Mouse (Mus musculus): ENCODE results near the gene Rtn4rl1.

The Rtn4rl1 gene

DNA sequence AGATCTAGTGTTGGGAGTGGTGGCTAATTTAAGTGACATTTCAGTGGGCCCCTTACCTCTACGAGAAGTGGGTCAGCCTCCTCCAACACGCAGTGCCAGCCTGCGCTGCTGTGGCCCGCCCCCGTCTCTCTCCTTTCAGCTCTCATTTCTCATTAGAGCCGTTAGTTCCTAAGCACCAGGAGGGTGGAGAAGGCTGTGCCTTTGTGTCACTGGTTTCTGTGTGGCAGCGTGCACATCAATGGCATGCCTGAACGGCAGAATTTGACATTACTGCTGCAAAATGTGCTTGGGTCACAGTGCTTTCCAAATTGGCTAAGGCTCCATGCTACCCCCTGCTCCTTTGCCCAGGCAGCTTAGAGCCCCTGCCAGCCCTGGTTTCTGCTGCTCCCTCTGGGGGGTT lies 79.9 kb downstream of the Rtn4rl1 start:
- 13% methylated on average over 8 of the region's 8 CpGs for WGBS

DNA sequence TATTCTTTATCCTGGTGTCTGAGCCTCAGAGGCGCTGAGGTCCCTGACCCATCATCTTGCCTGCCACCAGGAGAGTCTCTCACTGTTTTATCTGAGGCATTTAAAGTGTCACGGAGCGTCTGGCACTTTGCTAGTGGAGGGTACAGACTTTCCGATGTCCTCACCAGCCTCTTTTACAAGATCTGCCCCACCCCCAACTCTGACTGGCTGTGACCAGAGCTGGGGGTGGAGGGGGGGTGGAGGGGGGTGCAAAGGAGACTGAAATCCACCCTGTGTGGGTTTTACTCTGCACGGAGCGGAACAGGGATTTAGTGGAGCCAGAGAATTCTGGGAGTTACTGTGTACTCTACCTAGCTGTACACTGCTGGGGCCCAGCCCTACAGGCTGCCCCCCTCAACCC lies 81.5 kb downstream of the Rtn4rl1 start:
- WGBS = 43% methylated on average over 6 of the region's 6 CpGs

DNA sequence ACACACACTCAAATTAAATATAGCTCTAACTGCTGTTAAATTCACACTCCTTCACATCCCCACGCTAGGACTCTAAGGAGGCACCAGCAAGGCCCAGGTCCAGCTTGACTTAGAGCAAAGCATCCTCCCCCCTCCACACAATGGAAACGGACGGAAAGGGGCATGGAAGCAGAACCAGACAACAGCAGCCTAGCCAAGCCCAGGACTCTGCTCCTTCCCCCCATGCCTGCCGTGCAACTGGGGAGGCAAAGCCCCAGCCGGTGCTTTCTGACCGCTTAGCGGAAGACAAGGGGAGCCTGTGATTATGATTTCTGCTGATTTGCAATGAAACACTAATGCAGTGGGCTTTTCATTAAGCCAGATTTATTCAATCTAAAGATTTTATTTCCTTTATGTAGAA lies 84.5 kb downstream of the Rtn4rl1 start:
- WGBS = 66% methylated on average over 7 of the region's 7 CpGs

DNA sequence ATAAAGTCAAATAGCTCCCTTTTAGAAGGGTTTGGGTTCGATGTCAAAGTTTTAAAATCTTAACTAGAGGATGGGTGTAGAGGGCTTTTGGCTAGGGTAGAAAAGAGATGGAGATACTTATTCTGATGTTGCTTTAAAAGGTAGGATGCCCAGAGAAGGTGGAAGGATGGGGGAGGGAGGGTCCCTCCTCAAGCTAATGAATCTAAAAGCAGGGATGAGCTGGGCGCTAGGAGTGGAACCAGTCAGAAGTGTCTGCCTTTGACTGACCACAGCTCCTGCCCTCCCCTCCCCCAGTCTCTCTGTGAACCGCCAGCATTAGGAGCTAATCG lies 85.4 kb downstream of the Rtn4rl1 start:
- WGBS = 45% methylated on average over 4 of the region's 4 CpGs

DNA sequence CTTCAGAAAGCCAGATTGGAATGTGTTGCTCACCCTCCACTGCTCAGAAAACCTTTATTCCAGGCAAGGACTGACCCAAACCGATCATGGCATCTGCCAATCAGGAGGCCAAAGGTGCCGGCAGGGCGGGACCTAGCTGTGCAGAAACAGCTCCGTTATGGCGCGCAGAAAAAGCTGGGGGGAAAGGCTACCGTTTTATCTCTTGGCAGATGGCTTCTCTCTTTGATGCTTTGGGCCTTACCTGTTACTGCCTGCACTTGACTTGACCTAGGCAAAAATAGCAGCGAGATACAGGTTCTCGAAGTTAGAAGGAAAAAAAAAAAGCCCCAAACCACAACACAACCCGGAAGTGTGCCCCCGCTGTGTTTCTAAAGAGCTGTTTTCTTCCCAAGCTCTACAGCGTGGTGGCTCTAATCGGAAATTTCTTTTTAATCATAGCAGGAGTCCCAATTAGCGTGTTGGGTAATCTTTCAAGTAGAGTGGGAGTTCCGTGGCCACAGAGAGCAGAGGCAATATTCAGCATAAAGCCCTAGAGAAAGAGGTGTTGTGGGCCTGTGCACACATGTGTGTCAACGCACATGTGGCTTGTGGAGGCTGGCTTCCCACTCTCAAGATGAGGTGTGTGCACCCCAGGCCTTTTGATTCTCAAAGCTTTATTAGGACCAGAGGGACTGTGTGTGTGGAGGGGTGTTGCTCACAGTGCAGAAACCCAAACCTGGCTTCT lies 85.9 kb downstream of the Rtn4rl1 start:
- WGBS = 34% methylated on average over 16 of the region's 16 CpGs

DNA sequence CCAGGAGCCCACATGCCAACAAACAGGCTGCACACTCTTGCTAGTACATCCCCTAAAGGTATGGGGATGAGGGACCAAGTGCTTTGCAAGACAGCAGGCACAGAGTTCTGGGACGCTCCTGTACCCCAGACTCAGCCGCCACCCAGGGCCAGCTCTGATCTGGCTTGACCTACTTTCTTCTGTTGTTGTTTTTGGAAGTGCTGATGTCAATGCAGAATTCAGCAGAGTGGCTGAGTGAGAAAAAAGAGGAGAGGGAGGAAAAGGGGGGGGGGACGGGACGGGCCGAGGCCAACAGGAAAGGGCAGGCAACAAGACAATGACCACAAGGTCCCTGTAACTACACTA lies 86.5 kb downstream of the Rtn4rl1 start:
- WGBS = 45% methylated on average over 5 of the region's 5 CpGs

DNA sequence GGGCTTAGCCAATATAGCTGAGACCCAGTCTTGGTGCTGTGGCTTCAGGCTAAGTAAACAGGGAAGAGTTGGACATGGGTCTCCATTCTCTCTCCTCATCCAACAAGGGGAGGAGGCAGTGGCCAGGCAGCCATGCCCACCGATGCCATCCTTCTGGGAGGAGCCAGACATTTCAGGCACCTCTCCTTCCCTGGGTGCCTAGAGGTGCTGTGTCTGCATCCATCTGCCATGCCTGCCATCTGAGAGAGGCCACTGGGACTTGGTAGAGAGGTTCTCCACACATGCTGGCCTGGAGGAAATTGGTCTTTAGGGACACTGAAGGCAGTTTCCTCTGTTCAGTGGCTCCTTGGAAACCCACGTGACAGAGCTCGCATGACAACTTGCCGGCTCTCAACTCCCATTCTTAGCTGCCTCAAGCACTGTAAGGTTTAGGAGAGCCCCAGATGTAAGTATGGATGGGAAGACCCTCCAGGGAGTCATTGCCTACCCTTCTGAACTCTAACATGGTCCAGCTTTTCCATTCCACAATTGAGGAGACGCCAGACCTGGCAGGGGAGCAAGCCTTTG lies 86.9 kb downstream of the Rtn4rl1 start:
- WGBS = 59% methylated on average over 5 of the region's 5 CpGs

DNA sequence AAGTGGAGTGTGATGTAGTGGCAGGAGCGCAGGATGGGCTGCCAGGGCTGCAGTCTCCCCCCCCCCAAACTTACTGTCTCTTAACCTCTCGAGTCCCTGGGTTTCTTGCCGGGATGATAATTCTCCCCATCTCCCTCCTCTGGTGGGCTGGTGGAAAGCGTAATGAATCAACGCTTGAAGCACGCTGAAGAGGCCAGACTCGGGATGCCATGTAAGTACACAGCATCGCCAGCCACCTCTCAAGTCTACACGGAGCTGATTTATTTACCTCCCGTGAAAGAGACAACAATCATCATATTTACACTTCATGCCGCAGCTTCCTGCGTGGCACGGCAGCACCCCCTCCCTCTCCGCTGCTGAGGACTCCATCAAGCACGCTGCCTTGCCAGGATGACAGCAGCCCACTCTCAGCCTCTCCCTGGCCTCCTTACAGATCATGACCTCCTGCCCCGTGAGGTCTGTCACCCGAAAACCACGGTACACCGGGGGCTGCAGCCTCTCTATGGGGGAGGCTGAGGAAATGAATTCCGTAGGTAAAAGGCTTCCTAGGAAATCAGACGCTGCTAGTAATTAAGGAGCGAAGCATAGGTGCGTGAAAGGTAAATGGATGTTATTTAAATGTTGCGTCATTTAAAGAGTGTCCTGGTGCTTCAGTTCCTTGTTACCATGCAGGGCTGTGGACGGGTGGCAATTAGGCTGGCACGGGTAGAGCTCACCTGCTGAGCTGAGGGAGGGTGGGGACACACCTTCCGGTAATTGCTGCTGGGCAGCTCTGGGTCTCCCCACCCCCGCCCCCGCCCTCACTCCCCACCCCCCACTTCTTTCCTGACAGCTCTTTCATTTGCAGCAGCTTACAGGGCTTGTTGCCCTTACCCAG lies 88.0 kb downstream of the Rtn4rl1 start:
- WGBS = 28% methylated on average over 29 of the region's 29 CpGs

DNA sequence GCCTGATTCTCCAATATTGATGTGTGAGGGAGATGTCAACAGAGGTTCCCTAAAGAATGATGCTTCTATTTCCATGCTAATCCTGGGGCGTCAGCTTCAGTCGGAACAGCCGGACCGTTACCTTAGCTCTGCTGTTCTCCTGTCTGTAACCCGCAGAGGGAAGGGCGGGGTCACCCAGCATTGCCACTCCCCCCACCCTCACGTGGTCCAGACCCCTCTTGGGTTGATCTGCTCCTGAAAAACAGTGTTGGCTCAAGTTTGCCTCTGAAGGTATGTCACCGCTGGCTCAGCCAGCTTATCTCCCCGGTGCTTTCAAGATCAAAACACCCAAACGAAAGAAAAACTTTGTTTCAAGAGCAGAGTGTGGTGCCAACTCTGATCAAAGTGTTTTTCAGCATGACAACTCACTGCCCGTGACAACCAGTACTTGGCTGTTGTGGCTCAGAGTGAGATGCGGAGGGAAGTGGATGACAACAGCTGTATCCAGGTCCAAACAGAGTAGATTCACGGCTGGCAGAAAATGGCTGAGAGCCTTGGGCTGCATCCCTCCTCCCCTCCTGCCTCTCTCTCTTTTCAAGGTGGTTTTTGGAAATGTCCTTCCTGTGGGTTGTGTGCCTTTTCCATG lies 89.0 kb downstream of the Rtn4rl1 start:
- WGBS = 45% methylated on average over 13 of the region's 13 CpGs

DNA sequence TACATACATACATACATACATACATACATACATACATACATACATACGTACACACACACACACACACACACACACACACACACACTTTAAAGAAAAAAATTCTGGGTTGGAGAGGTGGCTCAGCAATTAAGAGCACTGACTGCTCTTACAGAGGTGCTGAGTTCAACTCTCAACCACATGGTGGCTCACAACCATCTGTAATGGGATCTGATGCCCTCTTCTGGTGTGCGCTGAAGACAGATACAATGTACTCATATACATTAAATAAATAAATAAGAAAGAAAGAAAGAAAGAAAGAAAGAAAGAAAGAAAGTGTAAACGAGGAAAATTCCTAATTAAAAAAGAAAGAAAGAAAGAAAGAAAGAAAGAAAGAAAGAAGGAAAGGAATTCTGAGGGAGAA lies 90.2 kb downstream of the Rtn4rl1 start:
- WGBS = 85% methylated on average over 3 of the region's 3 CpGs

DNA sequence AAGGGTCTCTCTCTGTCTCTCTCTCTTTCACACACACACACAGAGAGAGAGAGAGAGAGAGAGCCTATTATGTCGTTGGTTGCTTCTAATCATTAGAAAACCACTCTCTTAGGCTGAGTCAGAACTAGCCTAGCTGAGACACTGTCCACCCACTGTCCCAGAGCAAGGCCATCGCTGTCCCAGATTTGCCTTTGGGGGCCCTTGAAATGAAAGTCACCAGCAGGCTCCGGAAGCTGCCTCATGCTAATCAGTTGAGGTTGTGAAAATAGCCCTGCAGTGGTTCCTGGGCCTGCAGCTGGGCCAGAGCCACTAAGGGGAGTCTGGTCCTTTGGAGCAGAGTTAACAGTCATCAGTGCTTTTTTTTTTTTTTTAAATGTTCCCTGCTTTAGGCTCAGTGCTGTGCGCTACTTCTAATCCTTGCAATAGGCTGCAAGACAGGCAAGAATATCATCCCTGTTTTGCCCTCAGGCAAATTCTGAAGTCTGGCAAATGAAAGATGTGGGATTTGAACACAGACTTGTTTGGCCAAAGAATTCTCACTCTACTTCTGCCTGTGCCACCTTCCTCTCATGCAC lies 92.4 kb downstream of the Rtn4rl1 start:
- WGBS = 52% methylated on average over 4 of the region's 4 CpGs

DNA sequence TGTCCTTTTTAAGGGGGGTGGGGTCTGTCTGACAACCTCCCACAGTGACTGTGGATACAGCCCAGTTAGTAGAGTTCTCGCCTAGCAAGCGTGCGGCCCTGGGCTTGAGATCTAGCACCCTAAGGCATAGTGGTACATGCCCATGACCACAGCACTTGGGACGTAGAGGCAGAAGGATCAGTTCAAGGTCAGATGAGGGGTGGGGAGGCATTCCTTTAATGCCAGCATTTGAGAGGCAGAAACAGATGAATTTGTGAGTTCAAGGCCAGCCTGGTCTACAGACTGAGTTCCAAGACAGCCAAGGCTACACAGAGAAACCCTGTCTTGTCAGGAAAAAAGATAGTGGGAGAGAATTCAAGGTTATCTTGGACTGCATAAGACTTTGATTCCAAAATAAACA lies 93.3 kb downstream of the Rtn4rl1 start:
- WGBS = 88% methylated on average over 4 of the region's 4 CpGs

DNA sequence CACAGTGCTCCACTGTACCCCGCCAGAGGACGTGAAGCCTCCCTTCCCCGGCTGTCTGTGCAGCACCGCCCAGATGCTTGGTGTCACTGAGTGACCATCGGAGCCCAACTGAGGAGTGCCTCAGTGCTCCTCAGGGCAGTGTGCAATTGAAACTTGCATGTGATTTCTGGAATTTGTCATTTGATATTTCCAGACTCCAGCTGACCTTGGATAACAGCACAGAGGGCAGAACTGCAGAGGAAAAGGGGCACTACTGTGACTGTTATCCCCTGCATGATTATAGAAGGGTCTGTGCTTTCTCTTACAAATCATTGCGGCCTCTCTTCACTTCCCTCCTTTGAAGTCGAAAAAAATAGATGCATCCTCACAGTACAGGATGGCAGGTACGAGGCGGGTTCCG lies 94.4 kb downstream of the Rtn4rl1 start:
- WGBS = 85% methylated on average over 10 of the region's 10 CpGs

DNA sequence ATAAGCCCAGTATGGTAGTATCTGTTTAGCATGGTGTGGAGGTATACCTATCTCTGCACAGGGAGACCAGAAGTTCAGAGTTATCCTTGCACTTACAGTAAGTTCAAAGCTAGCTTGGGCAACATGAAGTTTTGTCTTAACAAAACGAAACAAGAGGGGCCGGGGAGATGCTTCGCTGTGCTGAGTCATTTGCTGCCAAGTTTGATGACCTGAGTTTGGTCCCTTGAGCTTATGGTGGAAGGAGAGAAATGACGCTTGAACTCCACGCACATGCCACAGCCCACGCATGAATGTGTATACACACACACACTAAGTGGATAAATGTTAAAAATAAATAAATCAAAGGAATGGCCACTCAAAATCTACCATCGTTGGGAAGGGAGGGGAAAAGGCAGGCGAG lies 94.9 kb downstream of the Rtn4rl1 start:
- 81% methylated on average over 8 of the region's 8 CpGs for WGBS

DNA sequence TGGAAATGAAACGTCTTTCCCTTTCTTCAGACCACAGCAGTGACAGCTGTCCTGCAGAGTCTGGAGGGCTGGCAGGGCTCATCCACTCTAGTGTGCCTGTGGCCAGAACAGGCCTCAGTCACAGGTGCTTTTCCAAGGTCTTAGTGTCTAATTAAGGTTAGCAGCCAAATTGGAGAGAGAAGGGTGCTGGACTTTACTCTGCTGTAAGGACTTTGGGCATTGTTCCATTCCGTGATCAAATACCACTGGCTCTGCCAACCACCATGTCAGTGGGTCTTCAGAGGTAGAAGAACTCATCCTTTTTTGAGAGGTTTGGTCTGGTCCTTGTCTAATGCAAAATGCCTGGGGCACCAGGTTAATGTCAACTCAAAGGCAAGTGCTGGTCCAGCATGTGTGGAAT lies 95.5 kb downstream of the Rtn4rl1 start:
- 69% methylated on average over 2 of the region's 2 CpGs for WGBS

DNA sequence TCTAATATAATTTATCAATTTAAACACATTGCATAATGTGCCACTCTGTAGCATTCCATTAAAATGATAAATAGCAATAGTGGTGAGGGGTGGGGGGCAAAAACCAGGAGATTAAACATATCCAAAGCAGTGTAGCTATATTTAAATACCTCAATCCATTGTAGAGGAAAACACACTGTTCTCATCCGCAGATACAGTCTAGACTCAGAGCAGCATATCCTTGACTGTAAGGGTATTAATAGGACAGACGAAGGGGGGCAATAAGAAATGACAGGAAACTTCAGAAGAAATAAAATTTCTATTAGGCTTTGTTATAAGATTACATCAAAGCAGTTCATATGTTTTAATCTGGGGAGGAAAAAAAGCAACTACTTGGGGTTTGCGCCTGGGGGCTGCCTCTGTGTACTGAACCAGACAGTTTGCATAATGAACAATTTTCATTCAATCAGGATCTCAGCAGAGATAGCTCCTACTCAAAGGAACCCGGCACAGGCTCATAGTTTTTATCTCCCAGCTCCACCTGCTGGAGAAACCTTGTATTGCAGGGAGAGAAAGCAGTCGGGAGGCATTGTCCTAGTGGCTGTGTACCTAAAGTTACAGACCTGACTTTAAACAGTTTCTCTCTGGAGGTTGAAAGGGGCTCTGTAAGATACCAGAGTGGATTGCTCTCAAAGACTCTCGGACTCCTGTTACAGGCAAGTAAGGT lies 97.1 kb downstream of the Rtn4rl1 start:
- WGBS = 10% methylated on average over 6 of the region's 6 CpGs

DNA sequence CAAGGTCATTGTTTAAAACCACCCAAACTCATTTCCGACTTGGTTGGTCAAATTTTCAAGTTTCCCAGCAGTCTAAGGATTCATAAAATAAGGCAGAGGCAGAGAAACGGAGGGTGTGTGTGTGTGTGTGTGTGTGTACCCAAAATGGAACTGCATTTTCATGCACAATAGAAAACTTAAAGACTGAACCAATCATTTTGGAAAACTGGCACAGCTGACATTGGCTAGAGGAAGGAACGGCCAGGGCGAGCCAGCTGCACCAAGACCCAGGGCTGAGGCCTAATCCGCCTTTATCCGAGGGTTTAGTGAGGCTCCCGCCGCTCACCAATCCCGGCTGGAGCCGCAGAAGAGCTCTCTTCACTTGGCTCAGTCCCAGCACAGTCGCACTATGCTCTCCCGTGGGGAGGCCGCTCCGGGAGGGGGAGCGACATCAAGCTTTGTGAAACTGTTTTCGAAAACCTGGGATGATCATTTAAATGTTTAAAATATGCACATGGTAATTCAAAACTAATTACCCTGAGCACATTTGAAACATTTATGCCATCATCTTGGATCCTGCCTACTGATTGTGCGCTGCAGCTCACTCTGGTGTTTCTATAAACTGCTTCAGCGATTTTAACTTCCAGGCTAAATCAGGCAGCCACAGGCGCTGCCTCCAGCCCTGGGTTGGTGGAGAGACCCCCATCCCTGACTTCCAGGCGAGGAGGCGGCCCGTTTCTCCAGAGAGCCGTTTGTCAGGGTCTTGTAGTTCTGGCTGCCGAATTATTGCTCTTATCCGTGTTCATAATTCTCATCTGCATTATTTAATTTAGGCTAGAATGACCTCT lies 98.0 kb downstream of the Rtn4rl1 start:
- WGBS = 22% methylated on average over 25 of the region's 25 CpGs

DNA sequence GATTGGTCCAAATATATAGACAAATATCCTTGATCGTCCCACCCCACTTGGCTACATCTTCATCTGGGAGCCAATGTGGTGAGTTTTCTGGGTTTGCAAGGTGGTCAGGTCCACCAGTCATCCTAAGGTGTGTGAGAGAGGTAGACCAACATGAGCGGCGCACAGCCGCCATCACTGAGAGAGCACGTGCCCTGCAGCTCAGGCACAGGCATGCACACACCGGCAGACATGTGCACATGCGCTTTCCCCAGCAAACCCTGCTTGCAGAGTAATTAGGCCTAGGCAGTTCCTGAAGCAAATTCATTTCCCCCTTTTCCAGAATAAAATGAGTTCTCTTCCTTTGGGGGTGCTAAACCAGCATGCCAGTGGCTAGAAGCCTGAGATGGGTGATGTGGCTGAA lies 98.7 kb downstream of the Rtn4rl1 start:
- 60% methylated on average over 7 of the region's 7 CpGs for WGBS

DNA sequence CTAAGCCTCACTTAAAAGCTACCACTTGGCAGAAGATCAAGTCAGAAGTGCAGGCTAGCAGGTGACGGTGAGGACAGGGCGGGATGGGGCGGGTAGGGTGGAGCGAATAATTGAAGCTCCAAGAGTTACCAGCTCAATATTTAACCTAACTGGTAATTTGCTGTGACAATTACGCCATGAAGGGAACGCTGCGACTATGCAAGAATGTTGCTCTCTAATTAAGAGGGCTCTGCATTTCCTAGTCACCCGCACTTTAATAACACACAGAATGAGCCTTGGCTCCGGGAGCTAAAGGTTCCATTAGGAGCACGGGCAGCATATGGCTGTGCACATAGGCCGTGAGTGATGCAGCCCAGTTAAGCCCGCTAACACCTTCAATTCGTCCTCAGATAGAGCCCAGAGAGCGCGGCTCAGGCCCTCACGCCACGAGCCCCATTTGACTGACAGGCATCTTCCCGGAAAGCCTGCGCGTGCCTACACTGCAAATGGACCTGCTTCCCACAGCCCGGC lies 100.3 kb downstream of the Rtn4rl1 start:
- WGBS = 43% methylated on average over 21 of the region's 21 CpGs

DNA sequence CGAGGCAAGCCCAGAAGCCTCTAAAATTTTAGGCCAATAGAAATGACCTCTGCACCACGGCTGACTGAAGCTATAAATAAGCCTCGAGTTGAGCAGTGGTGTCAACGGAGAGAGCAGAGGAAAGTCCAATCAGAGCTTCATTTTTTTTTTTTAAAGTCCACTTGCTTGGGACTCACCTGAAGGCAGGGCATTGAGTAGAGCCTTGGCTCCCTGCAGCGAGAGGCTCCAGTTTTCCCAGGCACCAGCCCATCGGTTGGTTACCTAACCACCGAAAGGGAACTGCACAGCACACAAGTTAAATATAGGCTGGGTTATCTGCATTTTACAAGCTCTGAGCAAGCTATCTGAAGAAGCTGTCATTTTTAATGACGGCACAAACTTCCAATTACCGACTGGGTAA lies 101.3 kb downstream of the Rtn4rl1 start:
- 46% methylated on average over 9 of the region's 9 CpGs for WGBS

DNA sequence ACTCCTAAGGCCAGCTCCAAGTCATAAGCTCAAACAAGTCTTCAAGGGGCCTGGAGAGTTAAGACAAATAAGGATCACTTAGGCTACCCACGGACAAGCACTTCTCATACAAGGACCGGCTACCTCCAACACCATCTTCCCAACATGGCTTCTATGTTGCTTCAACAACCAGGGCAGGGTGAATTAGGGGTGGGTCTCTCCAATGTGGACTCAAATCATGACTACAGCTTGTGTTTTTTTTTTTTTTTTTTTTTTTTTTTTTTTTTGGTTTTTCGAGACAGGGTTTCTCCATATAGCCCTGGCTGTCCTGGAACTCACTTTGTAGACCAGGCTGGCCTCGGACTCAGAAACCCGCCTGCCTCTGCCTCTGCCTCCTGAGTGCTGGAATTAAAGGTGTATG lies 102.0 kb downstream of the Rtn4rl1 start:
- WGBS = 87% methylated on average over 4 of the region's 5 CpGs

Data from cerebral cortex, adult 2 months (tissue).